Mouse (Mus musculus): ENCODE data around the gene Gm20388. TPM values are rescaled to one million over a fixed set of nuclear protein-coding genes. Genes with fewer than 3 reads are reported as not detected.
A peak's percentile ranks its signal among the peaks of the same experiment; 100 is the strongest.

Gene Gm20388
- polyA plus RNA-seq, 1 experiment from 2014 or later: not detected

DNA sequence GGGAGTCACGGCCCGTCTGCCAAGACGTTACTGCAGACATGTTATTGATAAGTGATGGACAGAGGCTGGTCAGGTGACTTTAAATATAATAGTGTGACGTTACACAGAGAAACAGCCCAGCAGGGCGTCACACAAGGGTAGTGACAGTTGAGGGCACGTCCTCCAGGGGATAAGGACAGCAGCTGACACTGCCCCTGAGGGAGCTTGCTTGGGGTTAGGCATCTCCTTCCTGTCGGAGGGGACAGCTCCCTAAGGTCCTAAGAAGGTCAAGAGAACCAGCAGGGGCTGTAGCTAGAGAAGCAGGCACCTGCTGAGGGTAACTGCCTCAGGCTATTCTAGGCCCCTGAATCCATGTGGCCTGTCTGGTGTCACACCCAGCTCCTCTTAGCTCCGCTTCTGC, 660.9 kb downstream of the Gm20388 start:
- Histone ChIP-seq H3K27me3 (ENCODE audit: control insufficient read depth, insufficient read depth, low read length) (no peaks in the 10 kb centered on the region), H3K9me3 (ENCODE audit: control insufficient read depth, low read length) (no peaks in the 10 kb centered on the region), H3K4me3 (ENCODE audit: low read depth, low read length) (no peak overlapping the region), H3K36me3 (ENCODE audit: control insufficient read depth, insufficient read depth, low read length) (peaks cover 60% of the 10 kb centered on the region), H3K4me1 (replicated peaks; ENCODE audit: control insufficient read depth, insufficient read depth) (no peaks in the 10 kb centered on the region), H3K27ac (replicated peaks) (no peak overlapping the region), H3K4me2 (replicated peaks; ENCODE audit: low read depth) (no peak overlapping the region), H3K9ac (ENCODE audit: low read length) (no peak overlapping the region)
- ATAC-seq (ENCODE audit: low FRiP score, low TSS enrichment) (no peak), DNase-seq (ENCODE audit: low spot score) (no peak)
- no peak for TF ChIP-seq CTCF (IDR thresholded peaks at IDR 0.05; ENCODE audit: low read depth)
- TF ChIP-seq EP300 (optimal IDR thresholded peaks at IDR 0.05): no peak
- 88% methylated on average over 8 of the region's 8 CpGs for WGBS

DNA sequence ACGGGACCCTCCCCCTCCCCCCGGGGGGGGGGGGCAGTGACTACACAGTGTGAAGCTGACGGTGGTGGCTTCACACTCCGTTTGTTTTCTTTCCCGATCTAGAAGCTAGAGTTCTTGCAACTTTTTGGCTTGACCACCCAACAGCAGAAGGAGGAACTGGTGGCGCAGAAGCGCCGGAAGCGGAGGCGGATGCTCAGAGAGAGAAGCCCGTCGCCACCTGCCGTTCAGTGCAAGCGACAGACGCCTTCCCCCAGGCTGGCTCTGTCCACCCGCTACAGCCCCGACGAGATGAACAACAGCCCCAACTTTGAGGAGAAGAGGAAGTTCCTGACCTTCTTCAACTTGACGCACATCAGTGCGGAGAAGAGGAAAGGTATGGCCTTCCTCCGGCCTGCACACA, 661.9 kb downstream of the Gm20388 start:
- TF ChIP-seq CTCF (IDR thresholded peaks at IDR 0.05; ENCODE audit: low read depth) (no peak), EP300 (optimal IDR thresholded peaks at IDR 0.05) (no peak)
- Histone ChIP-seq H3K27me3 (ENCODE audit: control insufficient read depth, insufficient read depth, low read length) (no peaks in the 10 kb centered on the region), H3K9me3 (ENCODE audit: control insufficient read depth, low read length) (no peaks in the 10 kb centered on the region), H3K9ac (ENCODE audit: low read length) (no peak overlapping the region), H3K36me3 (ENCODE audit: control insufficient read depth, insufficient read depth, low read length) (peaks cover 60% of the 10 kb centered on the region), H3K4me3 (ENCODE audit: low read depth, low read length) (no peak overlapping the region), H3K4me1 (replicated peaks; ENCODE audit: control insufficient read depth, insufficient read depth) (no peaks in the 10 kb centered on the region), H3K4me2 (replicated peaks; ENCODE audit: low read depth) (no peak overlapping the region), H3K27ac (replicated peaks) (no peak overlapping the region)
- DNase-seq (ENCODE audit: low spot score): no peak
- no peak for ATAC-seq (ENCODE audit: low FRiP score, low TSS enrichment)
- 83% methylated on average over 21 of the region's 21 CpGs for WGBS

DNA sequence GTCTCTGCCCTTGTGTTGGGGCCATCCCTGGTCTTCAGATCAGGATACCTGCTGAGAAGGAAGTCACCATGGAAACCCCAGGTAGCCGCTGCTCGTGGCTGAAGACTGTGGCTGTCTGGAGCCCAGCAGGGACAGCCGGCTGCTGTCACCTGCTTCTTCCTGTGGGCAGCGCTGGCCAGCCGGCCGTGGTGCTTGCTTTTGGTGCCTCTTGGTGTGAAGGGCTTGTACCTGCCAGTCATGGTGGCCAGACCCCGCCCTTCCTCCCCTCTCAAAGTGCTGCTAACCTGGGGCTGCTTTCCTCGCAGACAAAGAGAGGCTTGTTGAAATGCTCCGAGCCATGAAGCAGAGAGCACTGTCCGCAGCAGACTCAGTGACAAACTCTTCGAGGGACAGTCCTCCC, 663.2 kb downstream of the Gm20388 start:
- Histone ChIP-seq H3K9ac (ENCODE audit: low read length) (no peak overlapping the region), H3K27ac (replicated peaks) (no peak overlapping the region), H3K4me3 (ENCODE audit: low read depth, low read length) (no peak overlapping the region), H3K4me1 (replicated peaks; ENCODE audit: control insufficient read depth, insufficient read depth) (no peaks in the 10 kb centered on the region), H3K27me3 (ENCODE audit: control insufficient read depth, insufficient read depth, low read length) (no peaks in the 10 kb centered on the region), H3K9me3 (ENCODE audit: control insufficient read depth, low read length) (no peaks in the 10 kb centered on the region), H3K36me3 (ENCODE audit: control insufficient read depth, insufficient read depth, low read length) (peaks cover 62% of the 10 kb centered on the region), H3K4me2 (replicated peaks; ENCODE audit: low read depth) (no peak overlapping the region)
- ATAC-seq (ENCODE audit: low FRiP score, low TSS enrichment) (no peak), DNase-seq (ENCODE audit: low spot score) (no peak)
- WGBS: 82% methylated on average over 11 of the region's 11 CpGs
- TF ChIP-seq CTCF (IDR thresholded peaks at IDR 0.05; ENCODE audit: low read depth) (no peak), EP300 (optimal IDR thresholded peaks at IDR 0.05) (no peak)

DNA sequence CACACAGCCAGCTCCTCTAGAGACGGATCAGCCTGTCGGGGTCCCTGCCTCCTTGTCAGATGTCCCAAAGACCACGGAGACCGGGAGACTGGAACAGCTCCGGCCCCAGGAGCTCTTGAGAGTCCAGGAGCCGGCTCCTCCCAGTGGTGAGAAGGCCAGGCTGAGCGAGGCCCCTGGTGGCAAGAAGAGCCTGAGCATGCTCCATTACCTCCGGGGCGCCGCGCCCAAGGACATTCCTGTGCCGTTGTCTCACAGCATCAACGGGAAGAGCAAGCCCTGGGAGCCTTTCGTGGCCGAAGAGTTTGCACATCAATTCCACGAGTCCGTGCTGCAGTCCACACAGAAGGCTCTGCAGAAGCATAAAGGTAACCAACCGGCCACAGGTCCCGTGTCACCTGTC, 664.3 kb downstream of the Gm20388 start:
- ATAC-seq (ENCODE audit: low FRiP score, low TSS enrichment) (no peak), DNase-seq (ENCODE audit: low spot score) (no peak)
- peaks cover 65% of the 10 kb centered on the region for H3K36me3 ChIP-seq (ENCODE audit: control insufficient read depth, insufficient read depth, low read length)
- H3K27me3 ChIP-seq (ENCODE audit: control insufficient read depth, insufficient read depth, low read length): no peaks in the 10 kb centered on the region
- H3K9me3 ChIP-seq (ENCODE audit: control insufficient read depth, low read length): no peaks in the 10 kb centered on the region
- H3K9ac ChIP-seq (ENCODE audit: low read length): no peak overlapping the region
- no peak overlapping the region for H3K4me2 ChIP-seq (replicated peaks; ENCODE audit: low read depth)
- TF ChIP-seq CTCF (IDR thresholded peaks at IDR 0.05; ENCODE audit: low read depth) (peak; percentile 19; the same call in 1 of the 2 replicates), EP300 (optimal IDR thresholded peaks at IDR 0.05) (no peak)
- H3K4me3 ChIP-seq (ENCODE audit: low read depth, low read length): no peak overlapping the region
- H3K27ac ChIP-seq (replicated peaks): no peak overlapping the region
- WGBS: 70% methylated on average over 19 of the region's 19 CpGs
- H3K4me1 ChIP-seq (replicated peaks; ENCODE audit: control insufficient read depth, insufficient read depth): no peaks in the 10 kb centered on the region

DNA sequence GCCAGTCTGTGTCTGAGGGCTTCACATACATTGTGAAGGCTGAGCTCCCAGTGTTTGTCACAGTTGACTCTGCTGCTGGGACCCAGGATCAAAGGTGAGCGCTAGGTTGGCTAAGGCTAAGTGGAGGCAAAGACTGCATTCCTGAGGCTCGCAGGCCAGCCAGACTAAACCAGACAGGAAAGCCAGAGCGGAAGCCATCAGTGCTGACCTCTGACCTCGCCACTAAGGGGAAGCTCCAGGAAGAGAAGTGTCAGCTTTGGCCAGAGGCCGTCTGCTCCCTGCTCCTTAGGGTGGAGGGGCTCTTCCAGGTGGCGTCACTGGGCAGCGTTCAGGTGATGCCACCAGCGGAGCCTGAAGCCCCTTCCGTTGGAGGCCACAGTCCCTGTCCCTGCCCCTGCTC, 665.2 kb downstream of the Gm20388 start:
- no peak overlapping the region for H3K4me3 ChIP-seq (ENCODE audit: low read depth, low read length)
- TF ChIP-seq CTCF (IDR thresholded peaks at IDR 0.05; ENCODE audit: low read depth) (no peak), EP300 (optimal IDR thresholded peaks at IDR 0.05) (no peak)
- no peak overlapping the region for H3K27ac ChIP-seq (replicated peaks)
- no peak overlapping the region for H3K9ac ChIP-seq (ENCODE audit: low read length)
- whole genome bisulfite sequencing: 72% methylated on average over 8 of the region's 9 CpGs
- no peaks in the 10 kb centered on the region for H3K4me1 ChIP-seq (replicated peaks; ENCODE audit: control insufficient read depth, insufficient read depth)
- no peaks in the 10 kb centered on the region for H3K9me3 ChIP-seq (ENCODE audit: control insufficient read depth, low read length)
- no peak for ATAC-seq (ENCODE audit: low FRiP score, low TSS enrichment)
- peaks cover 65% of the 10 kb centered on the region for H3K36me3 ChIP-seq (ENCODE audit: control insufficient read depth, insufficient read depth, low read length)
- no peak overlapping the region for H3K4me2 ChIP-seq (replicated peaks; ENCODE audit: low read depth)
- DNase-seq (ENCODE audit: low spot score): no peak
- no peaks in the 10 kb centered on the region for H3K27me3 ChIP-seq (ENCODE audit: control insufficient read depth, insufficient read depth, low read length)

DNA sequence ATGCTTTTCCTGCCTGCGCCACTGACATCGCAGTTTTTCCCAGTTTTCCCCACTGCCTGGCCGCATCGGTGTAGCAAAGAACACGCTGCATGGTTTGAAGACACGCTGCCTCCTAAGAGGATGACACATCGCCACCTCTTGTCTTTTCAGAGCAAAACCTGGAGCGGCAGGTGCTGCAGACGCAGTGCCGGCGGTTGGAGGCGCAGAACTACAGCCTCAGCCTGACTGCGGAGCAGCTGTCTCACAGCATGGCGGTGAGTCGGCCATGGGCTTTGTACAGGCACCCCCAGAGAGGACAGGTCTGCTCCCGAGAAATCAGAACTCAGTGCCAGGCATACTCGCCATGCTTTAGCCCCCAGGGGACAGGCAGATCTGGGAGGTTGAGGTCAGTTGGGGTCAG, 667.2 kb downstream of the Gm20388 start:
- 94% methylated on average over 17 of the region's 17 CpGs for WGBS
- no peak overlapping the region for H3K9ac ChIP-seq (ENCODE audit: low read length)
- H3K4me2 ChIP-seq (replicated peaks; ENCODE audit: low read depth): no peak overlapping the region
- peaks cover 56% of the 10 kb centered on the region for H3K36me3 ChIP-seq (ENCODE audit: control insufficient read depth, insufficient read depth, low read length)
- TF ChIP-seq EP300 (optimal IDR thresholded peaks at IDR 0.05): no peak
- no peaks in the 10 kb centered on the region for H3K4me1 ChIP-seq (replicated peaks; ENCODE audit: control insufficient read depth, insufficient read depth)
- no peak overlapping the region for H3K27ac ChIP-seq (replicated peaks)
- H3K4me3 ChIP-seq (ENCODE audit: low read depth, low read length): no peak overlapping the region
- ATAC-seq (ENCODE audit: low FRiP score, low TSS enrichment): no peak
- no peak for DNase-seq (ENCODE audit: low spot score)
- no peaks in the 10 kb centered on the region for H3K9me3 ChIP-seq (ENCODE audit: control insufficient read depth, low read length)
- H3K27me3 ChIP-seq (ENCODE audit: control insufficient read depth, insufficient read depth, low read length): no peaks in the 10 kb centered on the region
